Mouse (Mus musculus): ENCODE measurements around the gene Arhgap15. TPM values are rescaled to one million over a fixed set of nuclear protein-coding genes. Genes with fewer than 3 reads are reported as not detected.

Arhgap15 gene
- polyA plus RNA-seq, 1 experiment from 2014 or later, result 0.20 TPM

DNA sequence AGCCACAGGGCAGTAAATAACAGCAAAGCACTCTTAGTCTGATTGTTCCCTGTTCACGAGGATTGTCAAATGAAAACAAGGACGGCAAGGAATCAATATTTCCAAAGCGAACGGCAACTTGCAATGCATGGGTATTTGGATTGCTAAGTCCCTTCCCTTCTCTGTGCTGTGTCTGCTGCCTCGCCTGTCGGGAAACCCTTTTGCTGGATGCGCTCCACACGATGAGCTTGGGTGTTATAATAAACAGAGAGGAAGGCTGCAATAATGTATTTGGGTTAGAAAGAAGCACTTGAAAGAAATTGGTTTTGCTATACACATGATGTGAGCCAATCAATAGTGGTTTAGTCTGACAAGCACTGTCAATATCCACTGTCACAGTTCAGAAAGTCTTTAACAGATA is 357.7 kb downstream of the Arhgap15 start:
- Histone ChIP-seq H3K36me3 (ENCODE audit: control insufficient read depth, insufficient read depth, low read length) (no peaks in the 10 kb centered on the region), H3K4me3 (ENCODE audit: low read depth, low read length) (no peak overlapping the region), H3K4me2 (ENCODE audit: low read depth, low read length, severe bottlenecking) (no peak overlapping the region), H3K4me1 (replicated peaks; ENCODE audit: control insufficient read depth, insufficient read depth, low read length) (no peaks in the 10 kb centered on the region), H3K27ac (ENCODE audit: low read depth, low read length) (no peak overlapping the region), H3K27me3 (ENCODE audit: control insufficient read depth, insufficient read depth, low read length) (no peaks in the 10 kb centered on the region), H3K9ac (ENCODE audit: low read length) (no peak overlapping the region), H3K9me3 (ENCODE audit: control insufficient read depth, low read length) (no peaks in the 10 kb centered on the region)
- ATAC-seq (replicated peaks; ENCODE audit: low FRiP score) (no peak), DNase-seq (ENCODE audit: low spot score) (no peak)
- 90% methylated on average over 8 of the region's 8 CpGs for WGBS

DNA sequence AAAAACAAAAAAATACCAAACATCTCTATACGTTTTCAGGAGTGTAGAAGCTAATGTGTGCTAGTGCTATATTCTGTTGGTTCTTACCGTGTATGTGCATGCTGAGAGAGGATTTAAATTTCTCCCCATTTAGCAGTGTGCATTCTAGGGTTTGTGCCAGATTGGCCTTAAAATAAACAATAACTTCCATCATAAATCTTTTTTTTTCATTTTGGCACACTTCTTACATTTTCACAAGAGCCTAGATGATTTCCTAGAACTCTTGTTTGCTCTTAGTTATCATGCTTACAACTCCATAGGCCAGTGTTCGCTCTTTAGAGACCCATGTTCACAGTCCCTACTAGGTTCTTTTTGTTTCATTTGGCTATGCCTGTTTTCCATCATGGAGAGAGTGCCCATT is 362.7 kb downstream of the Arhgap15 start:
- 87% methylated on average over 3 of the region's 3 CpGs for WGBS
- Histone ChIP-seq H3K36me3 (ENCODE audit: control insufficient read depth, insufficient read depth, low read length) (no peaks in the 10 kb centered on the region), H3K4me2 (ENCODE audit: low read depth, low read length, severe bottlenecking) (no peak overlapping the region), H3K4me3 (ENCODE audit: low read depth, low read length) (no peak overlapping the region), H3K4me1 (replicated peaks; ENCODE audit: control insufficient read depth, insufficient read depth, low read length) (no peaks in the 10 kb centered on the region), H3K27me3 (ENCODE audit: control insufficient read depth, insufficient read depth, low read length) (no peaks in the 10 kb centered on the region), H3K27ac (ENCODE audit: low read depth, low read length) (no peak overlapping the region), H3K9me3 (ENCODE audit: control insufficient read depth, low read length) (no peaks in the 10 kb centered on the region), H3K9ac (ENCODE audit: low read length) (no peak overlapping the region)
- ATAC-seq (replicated peaks; ENCODE audit: low FRiP score) (no peak), DNase-seq (ENCODE audit: low spot score) (no peak)

DNA sequence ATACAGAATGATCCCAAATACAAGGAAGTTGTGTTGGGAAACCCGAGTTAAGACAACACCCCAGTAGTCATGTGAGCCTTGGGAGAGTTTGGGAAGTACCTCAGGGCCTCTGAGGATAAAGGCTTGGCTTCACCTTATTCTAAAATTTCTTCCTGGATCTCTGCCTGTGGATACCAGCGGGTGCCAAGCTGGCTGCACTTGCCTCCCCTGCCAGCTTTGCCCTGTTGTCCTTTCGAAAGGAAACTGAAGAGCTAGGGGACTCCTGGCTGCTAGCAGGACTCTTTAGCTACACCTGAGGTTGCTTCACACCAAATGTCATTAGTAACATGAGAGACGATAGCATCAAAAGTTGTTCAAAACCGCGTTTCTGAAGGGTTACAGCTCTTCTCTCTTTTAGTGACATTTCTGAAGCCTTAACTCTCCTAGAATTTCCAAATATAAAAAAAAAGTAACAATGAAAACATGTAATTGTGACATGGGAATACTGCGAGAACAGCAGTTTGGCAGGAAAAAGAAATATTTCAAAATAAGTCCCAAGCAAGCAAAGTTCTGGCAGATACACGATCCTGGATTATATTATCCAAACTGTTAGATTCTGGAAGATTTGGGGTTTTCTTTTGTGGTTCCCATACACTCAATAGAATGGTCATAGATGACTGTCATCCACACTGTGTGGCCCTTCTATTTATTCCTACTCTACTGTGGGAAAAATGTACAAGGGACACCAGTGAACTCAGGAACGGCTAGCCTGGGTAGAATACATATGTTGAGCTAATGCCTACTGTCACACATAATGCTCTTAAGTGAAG is 364.6 kb downstream of the Arhgap15 start:
- ATAC-seq (replicated peaks; ENCODE audit: low FRiP score) (no peak), DNase-seq (ENCODE audit: low spot score) (no peak)
- 87% methylated on average over 9 of the region's 9 CpGs for WGBS
- H3K27me3 ChIP-seq (ENCODE audit: control insufficient read depth, insufficient read depth, low read length), result no peaks in the 10 kb centered on the region
- no peaks in the 10 kb centered on the region for H3K4me1 ChIP-seq (replicated peaks; ENCODE audit: control insufficient read depth, insufficient read depth, low read length)
- H3K9me3 ChIP-seq (ENCODE audit: control insufficient read depth, low read length), result no peaks in the 10 kb centered on the region
- H3K27ac ChIP-seq (ENCODE audit: low read depth, low read length), result no peak overlapping the region
- H3K4me3 ChIP-seq (ENCODE audit: low read depth, low read length), result no peak overlapping the region
- no peak overlapping the region for H3K4me2 ChIP-seq (ENCODE audit: low read depth, low read length, severe bottlenecking)
- H3K36me3 ChIP-seq (ENCODE audit: control insufficient read depth, insufficient read depth, low read length), result no peaks in the 10 kb centered on the region
- H3K9ac ChIP-seq (ENCODE audit: low read length), result no peak overlapping the region

DNA sequence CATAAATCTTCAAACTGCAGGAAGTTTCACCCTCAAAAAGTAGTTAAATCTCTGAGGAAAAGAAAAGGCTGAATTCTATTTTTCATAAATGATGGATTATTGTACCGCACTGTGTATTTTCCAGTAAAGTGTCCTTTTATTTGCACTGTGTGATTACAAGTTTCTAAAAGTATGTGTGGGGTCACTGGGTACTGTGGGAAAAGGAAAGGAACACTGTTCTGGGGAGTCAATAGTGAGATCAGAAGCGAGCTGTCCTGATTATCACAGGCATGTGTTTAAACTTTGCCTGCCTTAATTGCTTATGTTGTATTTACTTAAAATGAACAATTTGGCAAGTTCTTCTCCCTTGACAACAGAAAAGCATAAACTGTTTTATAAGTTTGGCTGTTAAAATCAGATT is 365.7 kb downstream of the Arhgap15 start:
- H3K27ac ChIP-seq (ENCODE audit: low read depth, low read length), result no peak overlapping the region
- H3K9ac ChIP-seq (ENCODE audit: low read length), result no peak overlapping the region
- DNase-seq (ENCODE audit: low spot score) (no peak), ATAC-seq (replicated peaks; ENCODE audit: low FRiP score) (no peak)
- no peaks in the 10 kb centered on the region for H3K27me3 ChIP-seq (ENCODE audit: control insufficient read depth, insufficient read depth, low read length)
- no peaks in the 10 kb centered on the region for H3K36me3 ChIP-seq (ENCODE audit: control insufficient read depth, insufficient read depth, low read length)
- WGBS, result 73% methylated on average over 2 of the region's 2 CpGs
- no peaks in the 10 kb centered on the region for H3K4me1 ChIP-seq (replicated peaks; ENCODE audit: control insufficient read depth, insufficient read depth, low read length)
- H3K4me3 ChIP-seq (ENCODE audit: low read depth, low read length), result no peak overlapping the region
- no peaks in the 10 kb centered on the region for H3K9me3 ChIP-seq (ENCODE audit: control insufficient read depth, low read length)
- H3K4me2 ChIP-seq (ENCODE audit: low read depth, low read length, severe bottlenecking), result no peak overlapping the region

DNA sequence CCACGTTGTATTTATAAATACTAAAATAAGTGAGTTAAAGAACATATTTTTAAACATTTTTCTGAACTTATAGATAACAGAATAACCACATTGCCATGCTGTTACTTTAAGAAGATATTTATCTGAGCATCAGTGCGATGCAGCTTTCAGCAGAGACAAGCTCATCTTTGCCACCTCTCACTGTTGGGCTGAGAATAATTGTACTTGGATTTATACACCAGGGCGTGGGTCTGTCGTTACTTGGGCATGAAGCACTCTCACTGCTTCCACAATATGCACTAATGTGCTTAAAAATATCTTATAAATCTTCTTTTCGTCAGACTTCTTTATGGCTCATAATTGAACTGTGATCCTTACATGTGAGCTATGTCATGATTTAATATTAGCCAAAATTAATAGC is 372.5 kb downstream of the Arhgap15 start:
- Histone ChIP-seq H3K27me3 (ENCODE audit: control insufficient read depth, insufficient read depth, low read length) (no peaks in the 10 kb centered on the region), H3K27ac (ENCODE audit: low read depth, low read length) (no peak overlapping the region), H3K4me3 (ENCODE audit: low read depth, low read length) (no peak overlapping the region), H3K9ac (ENCODE audit: low read length) (no peak overlapping the region), H3K4me2 (ENCODE audit: low read depth, low read length, severe bottlenecking) (no peak overlapping the region), H3K4me1 (replicated peaks; ENCODE audit: control insufficient read depth, insufficient read depth, low read length) (no peaks in the 10 kb centered on the region), H3K36me3 (ENCODE audit: control insufficient read depth, insufficient read depth, low read length) (no peaks in the 10 kb centered on the region), H3K9me3 (ENCODE audit: control insufficient read depth, low read length) (no peaks in the 10 kb centered on the region)
- ATAC-seq (replicated peaks; ENCODE audit: low FRiP score) (no peak), DNase-seq (ENCODE audit: low spot score) (no peak)
- WGBS, result 87% methylated on average over 5 of the region's 5 CpGs

DNA sequence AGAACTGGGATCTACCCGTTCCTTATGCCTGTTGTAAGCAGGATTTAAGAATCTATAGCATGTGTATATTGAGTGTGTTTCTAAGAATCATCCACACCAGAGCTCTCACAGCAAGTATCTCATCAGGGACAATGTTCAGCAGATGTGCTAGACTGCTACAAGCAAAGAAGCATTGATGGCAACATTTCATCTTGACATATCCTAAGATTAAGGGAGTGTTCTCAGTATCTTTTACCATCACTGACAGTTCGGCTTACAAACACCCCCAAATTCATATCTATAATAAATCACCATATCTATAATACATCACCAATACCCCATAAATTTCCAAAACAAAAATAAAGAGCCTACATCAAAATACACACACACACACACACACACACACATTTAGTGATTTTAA is 374.6 kb downstream of the Arhgap15 start:
- Histone ChIP-seq H3K27me3 (ENCODE audit: control insufficient read depth, insufficient read depth, low read length) (no peaks in the 10 kb centered on the region), H3K9ac (ENCODE audit: low read length) (no peak overlapping the region), H3K36me3 (ENCODE audit: control insufficient read depth, insufficient read depth, low read length) (no peaks in the 10 kb centered on the region), H3K4me2 (ENCODE audit: low read depth, low read length, severe bottlenecking) (no peak overlapping the region), H3K9me3 (ENCODE audit: control insufficient read depth, low read length) (no peaks in the 10 kb centered on the region), H3K4me1 (replicated peaks; ENCODE audit: control insufficient read depth, insufficient read depth, low read length) (no peaks in the 10 kb centered on the region), H3K4me3 (ENCODE audit: low read depth, low read length) (no peak overlapping the region), H3K27ac (ENCODE audit: low read depth, low read length) (no peak overlapping the region)
- ATAC-seq (replicated peaks; ENCODE audit: low FRiP score) (no peak), DNase-seq (ENCODE audit: low spot score) (no peak)
- WGBS, result 89% methylated on average over 2 of the region's 2 CpGs

DNA sequence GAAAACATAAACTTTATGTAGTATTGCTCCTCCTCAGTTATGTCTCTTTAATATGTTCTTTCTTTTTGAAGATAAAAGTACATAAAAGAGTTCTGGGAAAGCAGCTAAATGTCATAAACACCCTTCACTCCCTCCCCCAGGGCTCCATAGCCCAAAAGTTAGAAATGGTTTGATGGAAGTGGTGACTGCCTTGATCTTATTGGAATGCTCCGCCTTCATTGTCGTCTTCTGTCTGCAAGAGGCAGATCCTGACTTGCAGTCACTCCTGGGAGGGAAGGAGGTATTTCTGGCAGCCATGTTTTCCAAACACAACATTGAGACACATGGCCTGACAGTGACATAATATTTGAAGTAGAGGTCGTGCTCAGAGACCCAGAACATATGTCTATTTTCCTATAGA is 375.5 kb downstream of the Arhgap15 start:
- no peaks in the 10 kb centered on the region for H3K9me3 ChIP-seq (ENCODE audit: control insufficient read depth, low read length)
- H3K9ac ChIP-seq (ENCODE audit: low read length), result no peak overlapping the region
- 70% methylated on average over 3 of the region's 3 CpGs for WGBS
- H3K4me2 ChIP-seq (ENCODE audit: low read depth, low read length, severe bottlenecking), result no peak overlapping the region
- H3K27ac ChIP-seq (ENCODE audit: low read depth, low read length), result no peak overlapping the region
- H3K4me3 ChIP-seq (ENCODE audit: low read depth, low read length), result no peak overlapping the region
- ATAC-seq (replicated peaks; ENCODE audit: low FRiP score) (no peak), DNase-seq (ENCODE audit: low spot score) (no peak)
- H3K27me3 ChIP-seq (ENCODE audit: control insufficient read depth, insufficient read depth, low read length), result no peaks in the 10 kb centered on the region
- no peaks in the 10 kb centered on the region for H3K4me1 ChIP-seq (replicated peaks; ENCODE audit: control insufficient read depth, insufficient read depth, low read length)
- no peaks in the 10 kb centered on the region for H3K36me3 ChIP-seq (ENCODE audit: control insufficient read depth, insufficient read depth, low read length)

DNA sequence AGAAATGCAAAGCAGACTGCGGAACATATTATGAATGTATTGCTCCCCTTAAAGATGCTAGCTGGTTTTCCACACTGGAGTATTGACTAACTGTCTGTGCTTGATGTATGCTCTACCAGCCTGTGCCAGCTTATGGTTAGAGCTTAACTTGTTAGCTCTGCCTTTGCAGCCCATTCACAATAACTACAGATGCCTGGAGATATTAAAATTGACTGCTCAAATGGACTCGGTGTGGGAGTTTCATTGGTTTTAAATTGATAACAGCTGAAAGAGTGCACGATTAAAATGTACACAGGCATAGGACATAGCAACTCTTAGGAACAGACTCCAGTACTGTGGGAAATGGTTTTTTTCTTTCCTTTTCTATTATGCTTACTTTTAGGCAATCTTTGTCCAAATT is 376.1 kb downstream of the Arhgap15 start:
- no peaks in the 10 kb centered on the region for H3K27me3 ChIP-seq (ENCODE audit: control insufficient read depth, insufficient read depth, low read length)
- ATAC-seq (replicated peaks; ENCODE audit: low FRiP score) (no peak), DNase-seq (ENCODE audit: low spot score) (no peak)
- H3K9me3 ChIP-seq (ENCODE audit: control insufficient read depth, low read length), result no peaks in the 10 kb centered on the region
- no peaks in the 10 kb centered on the region for H3K36me3 ChIP-seq (ENCODE audit: control insufficient read depth, insufficient read depth, low read length)
- no peak overlapping the region for H3K4me2 ChIP-seq (ENCODE audit: low read depth, low read length, severe bottlenecking)
- no peak overlapping the region for H3K27ac ChIP-seq (ENCODE audit: low read depth, low read length)
- H3K9ac ChIP-seq (ENCODE audit: low read length), result no peak overlapping the region
- no peak overlapping the region for H3K4me3 ChIP-seq (ENCODE audit: low read depth, low read length)
- WGBS, result 87% methylated on average over 3 of the region's 3 CpGs
- H3K4me1 ChIP-seq (replicated peaks; ENCODE audit: control insufficient read depth, insufficient read depth, low read length), result no peaks in the 10 kb centered on the region

DNA sequence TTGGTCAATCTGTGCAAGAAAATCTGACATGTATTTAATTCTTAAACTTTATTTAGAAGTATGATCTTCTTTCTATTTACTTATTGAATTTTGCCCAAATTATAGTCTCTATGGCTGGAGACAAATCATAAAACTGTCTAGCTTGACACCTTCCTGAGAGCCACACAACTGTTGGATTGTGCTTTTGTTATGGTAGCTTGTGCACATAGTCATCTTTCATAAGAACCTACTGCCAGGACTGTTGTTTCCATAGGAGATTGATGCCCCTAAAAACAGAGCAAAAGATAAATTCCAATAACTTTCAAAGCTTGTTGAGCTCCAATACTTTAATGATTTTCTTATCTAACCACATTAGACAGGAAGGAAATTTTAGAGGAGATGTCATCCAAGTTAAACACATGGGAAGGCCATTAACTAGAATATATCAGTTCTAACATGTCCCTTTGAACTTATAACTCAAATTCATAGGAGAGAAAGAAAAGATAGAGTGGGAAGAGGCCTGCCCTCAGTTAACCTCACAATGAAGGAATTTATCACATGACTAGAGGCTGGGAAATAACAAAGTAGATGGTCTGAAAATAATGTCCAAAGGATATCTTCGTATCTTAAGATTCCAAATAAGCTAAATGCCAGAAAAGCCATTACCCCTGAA is 377.5 kb downstream of the Arhgap15 start:
- DNase-seq (ENCODE audit: low spot score) (no peak), ATAC-seq (replicated peaks; ENCODE audit: low FRiP score) (no peak)
- Histone ChIP-seq H3K9me3 (ENCODE audit: control insufficient read depth, low read length) (no peaks in the 10 kb centered on the region), H3K27ac (ENCODE audit: low read depth, low read length) (no peak overlapping the region), H3K4me3 (ENCODE audit: low read depth, low read length) (no peak overlapping the region), H3K36me3 (ENCODE audit: control insufficient read depth, insufficient read depth, low read length) (no peaks in the 10 kb centered on the region), H3K27me3 (ENCODE audit: control insufficient read depth, insufficient read depth, low read length) (no peaks in the 10 kb centered on the region), H3K4me1 (replicated peaks; ENCODE audit: control insufficient read depth, insufficient read depth, low read length) (no peaks in the 10 kb centered on the region), H3K9ac (ENCODE audit: low read length) (no peak overlapping the region), H3K4me2 (ENCODE audit: low read depth, low read length, severe bottlenecking) (no peak overlapping the region)
- WGBS, result 87% methylated on average over 1 of the region's 1 CpGs

Data from forebrain, embryonic 11.5 days (tissue).